Mouse (Mus musculus): ENCODE results near the gene Mast3. TPM values are rescaled to one million over a fixed set of nuclear protein-coding genes. Genes with fewer than 3 reads are reported as not detected.

Gene Mast3
- polyA plus RNA-seq, 1 experiment = 19.7 TPM

- DNase-seq (ENCODE audit: low spot score) = no peak
These were observed 1.9 kb downstream of the Mast3 start for GRCm38 (mm10) chr8:70802786-70803510.

- no peak for DNase-seq (ENCODE audit: low spot score)
These were observed 3.0 kb downstream of the Mast3 start for GRCm38 (mm10) chr8:70801830-70802229.

GRCm38 (mm10) chr8:70801156-70801555 is 3.7 kb downstream of the Mast3 start:
- no peak for DNase-seq (ENCODE audit: low spot score)

- DNase-seq (ENCODE audit: low spot score) = no peak
These were observed 4.2 kb downstream of the Mast3 start for GRCm38 (mm10) chr8:70800648-70801047.

- no peak for DNase-seq (ENCODE audit: low spot score)
These were observed 6.6 kb downstream of the Mast3 start for GRCm38 (mm10) chr8:70798281-70798680.

- DNase-seq (ENCODE audit: low spot score) = peak; percentile 70
These were observed 7.5 kb downstream of the Mast3 start for GRCm38 (mm10) chr8:70797081-70798070.

- no peak for DNase-seq (ENCODE audit: low spot score)
These were observed 8.3 kb downstream of the Mast3 start for GRCm38 (mm10) chr8:70796403-70797080.

GRCm38 (mm10) chr8:70795370-70795769 is 9.5 kb downstream of the Mast3 start:
- no peak for DNase-seq (ENCODE audit: low spot score)

GRCm38 (mm10) chr8:70794215-70794614 is 10.6 kb downstream of the Mast3 start:
- DNase-seq (ENCODE audit: low spot score) = no peak

- DNase-seq (ENCODE audit: low spot score) = no peak
These were observed 12.2 kb downstream of the Mast3 start for GRCm38 (mm10) chr8:70792700-70793099.

GRCm38 (mm10) chr8:70791975-70792691 is 12.7 kb downstream of the Mast3 start:
- peak; percentile 97 for DNase-seq (ENCODE audit: low spot score)

GRCm38 (mm10) chr8:70791294-70791701 is 13.6 kb downstream of the Mast3 start:
- DNase-seq (ENCODE audit: low spot score) = no peak

- no peak for DNase-seq (ENCODE audit: low spot score)
These were observed 14.0 kb downstream of the Mast3 start for GRCm38 (mm10) chr8:70790846-70791245.

GRCm38 (mm10) chr8:70789046-70789445 is 15.8 kb downstream of the Mast3 start:
- DNase-seq (ENCODE audit: low spot score) = no peak

- DNase-seq (ENCODE audit: low spot score) = no peak
These were observed 16.8 kb downstream of the Mast3 start for GRCm38 (mm10) chr8:70787941-70788667.

- no peak for DNase-seq (ENCODE audit: low spot score)
These were observed 17.8 kb downstream of the Mast3 start for GRCm38 (mm10) chr8:70787051-70787445.

GRCm38 (mm10) chr8:70786291-70787050 is 18.4 kb downstream of the Mast3 start:
- no peak for DNase-seq (ENCODE audit: low spot score)

- DNase-seq (ENCODE audit: low spot score) = no peak
These were observed 24.8 kb downstream of the Mast3 start for GRCm38 (mm10) chr8:70780093-70780492.

- DNase-seq (ENCODE audit: low spot score) = peak; percentile 98
These were observed 28.1 kb downstream of the Mast3 start, which contains the start of gene Pik3r2 for GRCm38 (mm10) chr8:70776496-70777444. Gene Pik3r2, minus strand, starts transcription at chr8:70776713.

Data from urinary bladder, adult 2 months (tissue).